Mouse (Mus musculus): Measurements from ENCODE around the gene Gas1. TPM values are rescaled to one million over a fixed set of nuclear protein-coding genes. Genes with fewer than 3 reads are reported as not detected.

The Gas1 gene
- total RNA-seq, 2 experiments from 2014 or later: 14.6 to 17.4 TPM

DNA sequence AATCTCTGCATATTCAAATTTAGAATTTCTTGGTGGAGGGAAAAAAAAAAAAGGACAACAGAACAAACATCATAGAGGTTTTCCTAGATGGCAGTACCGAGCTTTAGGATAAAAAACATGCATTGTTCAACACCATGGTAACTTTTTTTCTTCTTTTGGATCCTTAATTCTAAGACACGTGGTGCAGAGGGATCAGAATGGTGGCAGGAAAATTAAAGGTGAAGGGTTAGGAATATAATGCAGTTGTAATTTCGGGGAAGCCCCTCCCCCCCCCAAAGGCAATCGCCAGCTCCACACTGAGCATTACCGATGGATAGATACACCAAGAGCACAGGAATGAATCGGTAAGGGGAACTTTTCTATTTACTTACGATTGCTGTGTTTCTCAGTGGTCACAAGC lies 2.2 kb downstream of the Gas1 start:
- intact Hi-C loops (cut with DNase I): loop anchor here (5.0 kb wide), 3 partner anchors 288 to 318 kb away; no protein-coding TSS in a partner anchor
- no peak for DNase-seq

DNA sequence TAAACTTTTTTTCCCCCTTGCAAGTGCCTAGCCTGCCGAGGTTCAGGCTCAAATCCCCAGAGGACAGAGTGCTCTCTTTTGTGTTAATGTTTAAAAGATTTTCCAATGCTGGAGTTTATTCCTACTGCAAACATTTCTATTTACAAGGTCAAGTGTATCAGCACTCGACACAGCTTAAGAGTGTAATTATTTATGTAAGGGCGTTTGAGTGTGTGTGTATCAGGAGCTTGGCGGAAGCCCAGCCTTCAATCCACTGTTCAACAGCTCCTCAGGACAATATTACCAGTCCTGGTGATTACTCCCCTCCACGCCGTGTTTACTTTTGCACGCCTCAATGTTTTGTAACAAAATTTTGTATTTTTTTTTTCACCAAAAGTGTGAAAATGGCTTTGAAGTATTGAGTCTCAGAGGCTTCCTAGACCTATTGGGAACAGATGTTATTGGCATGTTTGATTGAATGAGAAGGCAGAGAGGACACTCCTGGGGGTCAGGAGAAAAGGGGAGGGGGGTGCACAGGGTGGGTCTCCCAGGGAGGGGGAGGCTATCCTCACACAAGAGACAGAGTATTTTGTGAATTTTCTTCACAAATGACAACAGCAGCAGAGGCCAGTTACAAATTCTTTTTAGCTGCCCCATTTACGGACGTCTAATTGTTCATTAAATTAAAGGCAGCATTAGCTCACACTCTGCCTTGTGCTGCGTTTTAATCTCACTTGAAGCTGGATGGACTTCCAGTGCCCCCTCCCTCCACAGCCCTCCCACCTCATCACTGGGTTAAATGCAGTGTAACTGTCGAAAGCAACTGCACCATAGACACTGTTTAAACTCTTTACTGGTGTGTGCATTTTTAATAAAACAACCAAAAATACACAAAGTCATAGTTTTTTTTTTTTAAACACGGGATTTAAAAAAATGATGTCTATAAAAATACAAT lies 3.3 kb downstream of the Gas1 start:
- no peak for DNase-seq
- intact Hi-C loops (cut with DNase I): no loop called here

- intact Hi-C loops (cut with DNase I): no loop called here
- no peak for DNase-seq
These were observed 4.0 kb downstream of the Gas1 start for GRCm38 (mm10) chr13:60173186-60173585.

DNA sequence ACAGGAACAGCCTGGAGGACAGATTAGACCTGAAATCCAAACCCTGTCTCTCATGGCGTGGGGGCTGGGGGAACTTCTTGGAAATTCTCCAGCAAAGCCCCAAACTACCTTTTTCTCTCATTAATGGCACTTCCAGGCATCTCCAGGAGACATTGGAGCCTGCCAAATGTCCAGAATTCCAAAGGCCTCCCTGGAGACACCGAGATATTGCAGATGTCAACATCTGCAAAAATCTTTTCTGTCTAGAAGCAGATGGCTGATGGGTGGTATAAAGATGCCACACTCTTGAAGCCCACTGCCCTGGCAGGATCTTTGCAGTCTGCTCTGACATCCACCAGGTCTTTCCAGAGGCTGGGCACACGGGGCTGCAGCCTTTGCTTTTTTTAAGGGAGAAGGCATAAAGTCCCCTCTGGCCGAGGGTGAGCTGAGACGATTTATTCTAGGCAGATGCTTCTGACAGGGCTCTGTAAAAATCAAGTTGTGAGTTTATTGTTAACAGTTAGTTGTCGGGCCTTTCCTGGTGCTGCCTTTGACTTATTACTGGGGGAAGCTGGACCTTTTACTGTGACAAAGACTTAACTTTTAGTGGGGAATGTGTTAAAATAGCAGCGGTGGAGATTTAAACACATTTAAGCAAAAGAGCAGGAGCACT lies 4.7 kb downstream of the Gas1 start:
- DNase-seq: no peak
- intact Hi-C loops (cut with DNase I): no loop called here

GRCm38 (mm10) chr13:60171781-60172180 lies 5.4 kb downstream of the Gas1 start:
- no peak for DNase-seq
- intact Hi-C loops (cut with DNase I): no loop called here

GRCm38 (mm10) chr13:60170898-60171715 lies 6.1 kb downstream of the Gas1 start:
- DNase-seq: no peak

DNA sequence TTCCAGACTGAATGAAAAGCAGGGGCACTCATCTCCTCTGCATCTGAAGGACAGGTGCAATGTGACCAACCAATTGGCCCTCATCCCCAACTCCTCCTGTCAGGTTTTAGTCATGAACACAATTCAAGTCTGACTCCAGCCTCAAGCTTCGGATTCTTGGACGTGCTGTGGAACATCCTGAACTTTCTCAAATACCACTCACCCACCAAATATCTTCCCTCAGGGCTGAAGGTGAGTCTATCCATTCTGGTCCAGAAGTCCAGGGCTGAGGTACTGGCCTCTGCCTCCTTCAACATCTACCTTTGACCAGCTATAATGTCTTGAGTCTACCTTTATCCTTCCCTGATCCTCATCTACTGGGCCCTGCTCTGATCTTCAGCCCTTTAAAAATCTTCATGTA lies 8.1 kb downstream of the Gas1 start:
- no peak for DNase-seq
- intact Hi-C loops (cut with DNase I): no loop called here

More at GRCm38 (mm10) chr13:60170898-60171715, 6.1 kb downstream of the Gas1 start:
- intact Hi-C loops (cut with DNase I): no loop called here

- intact Hi-C loops (cut with DNase I): no loop called here
- no peak for DNase-seq
These were observed 20.7 kb downstream of the Gas1 start for GRCm38 (mm10) chr13:60156294-60157126.

- DNase-seq: no peak
- intact Hi-C loops (cut with DNase I): no loop called here
These were observed 23.0 kb downstream of the Gas1 start for GRCm38 (mm10) chr13:60154170-60154569.

DNA sequence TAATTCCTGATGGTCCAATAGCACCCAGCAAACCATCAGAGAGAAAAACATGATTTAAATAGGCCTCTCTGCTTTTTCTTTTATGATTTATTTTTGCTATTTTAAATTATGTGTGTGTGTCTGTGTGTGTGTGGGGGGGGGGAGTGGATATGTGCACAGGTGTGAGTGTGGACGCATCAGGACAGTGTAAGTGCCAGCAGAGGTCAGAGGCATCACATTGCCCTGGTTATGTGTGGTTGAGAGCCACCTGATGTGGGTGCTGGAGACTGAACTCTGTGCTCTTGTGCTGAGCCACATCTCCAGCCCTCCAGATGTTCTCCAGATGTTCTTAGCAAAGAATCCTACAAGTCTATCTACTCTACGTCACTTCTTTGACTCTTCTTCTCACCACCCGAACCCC lies 28.9 kb downstream of the Gas1 start:
- intact Hi-C loops (cut with DNase I): no loop called here

GRCm38 (mm10) chr13:60147857-60148181 lies 29.3 kb downstream of the Gas1 start:
- DNase-seq: no peak
- intact Hi-C loops (cut with DNase I): no loop called here

More for the DNA sequence above, 28.9 kb downstream of the Gas1 start:
- no peak for DNase-seq

DNA sequence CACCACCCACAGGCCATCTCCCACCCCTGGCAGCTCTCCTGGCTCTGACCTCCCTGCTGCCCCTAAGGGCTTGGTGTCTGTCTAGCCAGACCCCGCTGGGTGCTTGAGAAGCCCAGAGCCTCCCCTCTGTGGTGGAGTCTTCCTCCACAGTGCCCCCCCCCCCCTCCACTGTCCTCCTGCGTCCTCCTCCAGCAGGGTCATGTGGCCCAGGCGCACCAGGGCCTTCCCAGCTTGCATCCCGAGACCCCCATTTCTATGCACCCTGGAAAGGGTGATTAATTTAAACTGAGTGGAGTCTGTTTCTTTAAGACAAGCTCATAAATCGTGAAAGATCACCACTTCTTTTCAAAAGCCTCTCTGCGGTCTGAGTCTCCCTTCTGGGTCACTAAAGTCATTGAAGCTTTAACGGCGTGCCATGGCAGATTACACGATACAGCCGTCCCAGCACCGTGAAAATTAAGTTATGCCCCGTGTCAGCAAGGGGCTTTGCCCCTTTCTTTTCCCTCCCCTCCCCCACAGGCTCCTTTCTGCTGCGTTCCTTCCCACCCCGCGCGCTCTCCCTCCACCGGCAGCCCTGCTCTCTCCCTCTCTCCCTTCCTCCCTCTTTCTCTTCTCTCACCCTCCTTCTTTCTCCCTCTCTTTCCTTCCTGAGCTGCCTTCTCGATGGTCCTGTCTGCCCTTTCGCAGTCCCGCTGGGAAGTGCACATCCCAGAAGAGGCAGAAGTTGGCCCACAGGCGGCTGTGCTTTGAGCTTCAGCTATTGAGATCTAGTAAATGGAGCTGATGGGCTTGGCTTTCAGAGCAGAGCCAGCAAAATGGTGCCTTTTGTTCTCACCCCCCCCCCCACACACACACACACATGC lies 29.9 kb downstream of the Gas1 start:
- intact Hi-C loops (cut with DNase I): no loop called here

DNA sequence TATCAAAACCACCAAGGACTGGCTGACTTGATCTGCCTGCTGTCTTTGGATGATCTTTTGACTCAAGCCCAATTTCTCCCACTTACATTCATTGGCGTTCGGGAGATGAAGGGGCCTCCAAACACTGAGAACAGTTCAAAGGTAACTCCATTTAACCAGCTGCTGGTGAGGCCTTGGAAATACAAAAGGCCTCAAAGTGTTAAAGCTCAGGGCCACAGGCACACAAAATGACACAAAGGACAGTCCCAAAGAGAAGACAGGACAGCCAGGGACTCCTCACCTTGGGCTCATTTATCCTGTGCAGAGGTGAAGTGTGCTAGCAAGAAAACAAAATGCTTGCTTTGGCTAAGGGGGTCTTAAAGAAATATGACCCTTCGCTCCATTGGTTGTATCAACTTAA lies 30.9 kb downstream of the Gas1 start:
- intact Hi-C loops (cut with DNase I): no loop called here
- no peak for DNase-seq

More for the DNA sequence above, 29.9 kb downstream of the Gas1 start:
- DNase-seq: no peak

DNA sequence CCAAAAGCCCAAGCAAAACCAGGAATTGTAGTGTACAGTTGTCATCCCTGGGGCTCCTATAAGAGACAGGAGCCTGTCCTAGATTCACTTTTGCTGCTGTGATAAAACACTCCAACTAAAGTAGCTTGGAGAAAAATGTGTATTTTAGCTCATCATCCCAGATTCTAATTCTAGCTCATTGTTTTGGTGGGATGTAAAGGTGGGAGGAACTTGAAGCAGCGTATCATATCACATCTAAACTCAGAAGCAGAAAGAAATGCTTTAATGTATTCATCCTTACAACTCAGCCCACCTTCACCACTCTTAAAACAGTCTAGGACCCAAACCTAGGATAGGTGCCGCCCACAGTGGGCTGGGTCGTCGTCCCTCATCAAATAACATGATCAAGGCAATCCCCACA lies 40.2 kb downstream of the Gas1 start:
- intact Hi-C loops (cut with DNase I): no loop called here
- DNase-seq: no peak

GRCm38 (mm10) chr13:60134439-60134799 lies 42.7 kb downstream of the Gas1 start:
- intact Hi-C loops (cut with DNase I): no loop called here
- no peak for DNase-seq

DNA sequence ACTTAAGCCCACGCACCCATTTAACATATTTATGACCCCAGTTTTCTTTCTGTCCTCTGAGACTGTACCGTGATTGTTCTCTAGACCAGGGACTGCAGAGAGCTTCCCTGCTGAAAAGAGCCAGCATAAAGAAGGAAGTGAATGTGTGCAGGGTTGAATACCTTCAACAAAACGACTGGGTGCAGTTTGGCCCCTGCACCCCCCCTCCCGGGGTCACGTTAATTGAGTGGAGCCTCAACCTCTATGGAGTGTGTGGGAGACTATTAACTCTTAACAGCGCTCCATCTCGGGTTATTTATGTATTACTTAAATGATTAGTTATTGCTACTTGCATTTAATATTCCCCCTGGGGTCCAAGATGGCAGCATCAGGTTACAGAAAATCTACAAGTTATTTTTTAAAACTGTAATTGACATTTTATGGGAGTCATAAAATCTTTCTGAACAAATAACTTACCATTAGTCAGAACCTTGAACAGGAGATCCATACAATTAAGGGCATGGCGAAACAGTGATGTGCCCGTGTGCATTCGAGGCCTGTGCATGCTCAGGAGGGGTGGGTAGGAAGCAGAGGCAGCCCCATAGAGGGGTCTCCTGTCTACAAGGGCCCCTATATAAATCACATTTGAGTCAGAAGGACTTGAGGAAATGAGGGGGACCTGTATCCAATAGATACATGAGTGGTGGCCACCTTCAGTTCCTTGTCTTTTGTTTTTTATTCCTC lies 43.3 kb downstream of the Gas1 start:
- intact Hi-C loops (cut with DNase I): no loop called here
- no peak for DNase-seq

GRCm38 (mm10) chr13:60131771-60132170 lies 45.4 kb downstream of the Gas1 start:
- no peak for DNase-seq
- intact Hi-C loops (cut with DNase I): no loop called here

DNA sequence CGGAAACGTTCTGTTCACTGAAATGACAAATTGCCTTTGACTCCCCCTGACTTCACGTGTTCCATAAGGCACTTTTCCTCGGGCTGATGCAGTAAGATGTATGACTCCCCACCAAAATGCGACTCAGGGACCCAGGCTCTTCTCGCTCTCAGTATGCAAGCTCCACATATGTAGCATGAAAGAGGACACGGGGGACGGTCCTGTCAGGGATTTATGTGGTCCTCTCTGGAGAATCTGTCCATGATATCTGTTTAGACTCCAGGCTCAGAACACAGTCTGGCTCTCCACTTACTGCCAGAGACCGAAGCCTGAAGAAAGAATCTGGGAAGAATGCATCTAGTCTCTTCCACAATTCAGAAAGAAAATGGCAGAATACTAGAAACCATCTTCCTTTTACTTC lies 47.6 kb downstream of the Gas1 start:
- no peak for DNase-seq
- intact Hi-C loops (cut with DNase I): no loop called here

DNA sequence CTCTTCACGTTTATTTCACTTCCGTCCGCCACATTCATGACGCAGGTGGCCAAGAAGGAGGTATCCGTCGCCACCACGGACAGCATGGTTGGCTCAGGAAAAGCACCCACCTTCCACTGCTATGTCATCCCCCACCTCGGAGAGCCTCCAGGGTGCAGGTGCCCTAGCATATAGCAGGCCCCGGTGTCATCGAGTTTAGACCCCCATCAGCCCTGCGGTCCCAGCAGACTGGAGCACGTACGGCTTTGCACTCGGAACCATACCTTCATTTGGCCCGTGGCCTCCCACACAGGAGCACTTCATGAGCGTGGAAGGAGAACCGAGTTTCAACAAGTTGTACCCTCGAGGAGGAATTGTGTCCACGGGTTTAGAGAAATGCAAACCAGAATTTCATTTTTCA lies 50.8 kb downstream of the Gas1 start:
- DNase-seq: no peak
- intact Hi-C loops (cut with DNase I): no loop called here

All from gastrocnemius, postnatal 36 days (tissue).